Mouse (Mus musculus): Measurements from ENCODE around the gene Prkd2.
A peak's percentile ranks its signal among the peaks of the same experiment; 100 is the strongest.

The Prkd2 gene

DNA sequence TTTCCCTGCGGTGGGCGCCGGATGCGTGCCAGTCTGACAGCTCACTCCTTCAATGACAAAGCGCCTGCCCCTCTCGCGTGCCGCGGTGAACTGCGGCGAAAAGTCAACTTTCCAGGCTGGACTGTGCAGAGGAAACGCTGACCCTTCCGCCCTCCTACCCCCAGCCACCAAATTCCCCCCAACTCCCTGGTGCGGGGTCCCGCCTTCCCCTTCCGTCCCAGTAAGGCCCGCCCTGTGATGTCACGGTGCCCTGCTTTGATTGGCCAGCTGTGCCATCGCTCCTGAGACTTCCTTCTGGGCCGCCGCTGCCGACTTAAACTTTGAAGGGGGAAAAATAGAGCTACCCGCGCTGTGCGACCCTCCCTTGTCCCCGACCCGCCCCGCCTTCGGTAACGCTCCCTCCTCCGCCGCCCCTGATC is at the start of gene Prkd2:
Gene Prkd2 (plus strand): TSS at position 258 of the 419 bp plus-strand sequence.
- DNase-seq, result peak; percentile 92

DNA sequence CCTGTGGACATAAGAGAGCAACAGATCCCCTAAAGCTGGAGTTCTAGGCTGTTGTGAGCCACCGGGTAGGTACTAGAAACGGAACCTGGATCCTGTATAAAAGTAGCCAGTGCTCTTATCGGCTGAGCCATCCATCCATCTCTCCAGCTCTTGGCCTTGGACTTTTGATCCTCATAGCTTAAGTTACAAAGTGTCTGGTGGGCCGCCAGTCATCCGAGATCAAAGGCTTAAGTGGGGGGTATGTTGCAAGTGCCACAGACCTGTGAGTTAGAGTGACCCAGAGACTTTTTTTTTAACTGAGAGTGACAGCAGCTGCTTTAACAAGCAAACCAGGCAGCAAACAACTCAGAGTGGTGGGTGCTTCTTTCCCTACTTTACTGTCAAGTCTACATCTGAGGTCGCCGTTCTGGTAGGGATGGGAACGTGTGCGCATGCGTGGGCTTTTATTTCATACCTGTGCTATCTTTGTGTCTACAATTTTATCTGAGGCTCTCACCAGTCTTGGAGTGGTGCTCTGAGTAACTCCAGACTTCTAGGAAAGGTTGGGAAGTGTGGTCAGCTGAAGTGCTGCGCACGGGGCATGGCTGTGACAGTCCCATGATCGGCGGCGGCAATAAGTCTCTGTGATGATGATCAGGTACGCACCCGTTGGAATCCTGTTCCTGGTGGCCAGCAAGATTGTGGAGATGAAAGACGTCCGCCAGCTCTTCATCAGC is 49.5 kb upstream of the Prkd2 start:
- no peak for DNase-seq

DNA sequence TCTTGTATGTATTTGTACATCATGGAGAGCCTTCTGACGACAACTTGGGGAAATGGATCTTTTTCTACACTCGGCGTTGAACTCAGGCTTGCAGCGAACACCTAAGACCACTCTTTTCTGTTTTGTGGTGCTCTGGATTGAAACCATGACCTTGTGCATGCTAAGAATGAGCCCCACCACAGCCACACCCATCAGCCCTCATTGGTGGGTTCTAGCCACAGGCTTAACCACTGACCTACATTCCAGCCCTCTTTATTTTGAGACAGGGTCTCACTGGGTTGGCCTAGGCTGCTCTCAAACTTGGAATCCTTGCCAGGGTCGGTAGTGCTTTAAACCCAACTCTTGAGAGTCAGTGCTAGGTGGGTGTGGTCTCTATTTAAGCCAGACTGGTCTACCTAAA is 47.8 kb upstream of the Prkd2 start:
- no peak for DNase-seq

DNA sequence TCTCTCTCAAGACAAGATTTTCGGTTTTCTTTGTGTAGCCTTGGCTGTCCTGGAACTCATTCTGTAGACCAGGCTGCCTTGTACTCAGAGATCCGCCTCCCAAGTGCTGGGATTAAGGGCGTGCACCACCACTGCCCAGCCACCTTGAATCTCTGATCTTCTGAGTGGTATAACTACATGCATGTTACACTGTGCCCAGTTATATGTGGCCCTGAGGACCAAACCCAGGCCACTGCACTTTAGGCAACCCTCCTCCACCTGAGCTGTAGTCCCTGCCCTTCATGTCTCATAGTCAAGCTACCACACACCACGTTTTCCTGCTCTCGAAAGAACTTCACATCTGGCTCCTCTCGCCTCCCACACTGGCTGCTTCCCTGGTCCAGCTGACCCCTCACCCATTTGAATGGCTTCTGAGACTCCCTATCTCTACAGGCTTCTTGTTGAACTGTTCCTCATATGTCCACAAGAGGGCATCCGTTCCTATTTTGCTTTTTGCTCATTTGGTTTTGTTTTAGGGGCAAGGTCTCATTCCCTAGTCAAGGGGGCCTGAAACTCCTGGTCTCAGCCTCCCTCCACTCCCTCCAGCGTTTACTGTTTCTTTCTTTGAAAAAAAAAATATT is 38.2 kb upstream of the Prkd2 start:
- peak; percentile 81 for DNase-seq

DNA sequence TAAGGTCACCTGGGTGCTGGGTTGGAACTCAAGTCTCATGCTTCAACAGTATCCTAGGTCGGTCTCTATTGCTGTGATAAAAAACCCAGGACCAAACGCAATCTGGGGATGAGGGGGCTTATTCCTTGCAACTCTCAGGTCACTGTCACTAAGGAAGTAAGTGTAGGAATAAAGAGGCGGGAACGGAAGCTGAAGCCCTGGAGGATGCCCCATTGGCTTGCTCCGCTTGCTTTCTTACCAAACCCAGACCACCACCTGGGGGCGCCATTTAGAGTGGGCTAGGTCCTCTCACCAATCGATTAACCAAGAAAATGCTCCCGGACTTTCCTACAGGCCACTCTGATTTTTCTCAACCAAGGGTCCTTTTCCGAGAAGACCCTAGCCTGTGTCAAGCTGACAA is 34.8 kb upstream of the Prkd2 start:
- DNase-seq, result no peak

DNA sequence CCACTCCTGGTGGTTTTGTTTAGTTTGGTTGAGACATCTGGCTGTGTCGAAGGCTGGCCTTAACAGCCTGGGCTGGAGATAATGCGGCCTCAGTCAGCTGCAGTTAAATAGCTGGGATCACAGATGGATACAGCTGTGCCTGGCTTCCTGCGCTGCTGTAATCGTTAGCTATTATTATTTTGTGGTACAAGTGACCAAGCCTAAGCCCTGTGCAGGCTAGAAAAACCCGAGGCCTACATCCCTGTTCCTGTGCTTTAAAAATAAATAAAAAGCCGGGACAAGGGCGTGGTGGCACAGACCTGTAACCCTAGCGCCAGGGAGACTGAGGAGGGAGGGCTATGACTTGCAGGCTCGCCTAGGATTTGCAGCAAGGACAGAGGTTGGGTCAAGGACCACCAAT is 34.1 kb upstream of the Prkd2 start:
- no peak for DNase-seq

DNA sequence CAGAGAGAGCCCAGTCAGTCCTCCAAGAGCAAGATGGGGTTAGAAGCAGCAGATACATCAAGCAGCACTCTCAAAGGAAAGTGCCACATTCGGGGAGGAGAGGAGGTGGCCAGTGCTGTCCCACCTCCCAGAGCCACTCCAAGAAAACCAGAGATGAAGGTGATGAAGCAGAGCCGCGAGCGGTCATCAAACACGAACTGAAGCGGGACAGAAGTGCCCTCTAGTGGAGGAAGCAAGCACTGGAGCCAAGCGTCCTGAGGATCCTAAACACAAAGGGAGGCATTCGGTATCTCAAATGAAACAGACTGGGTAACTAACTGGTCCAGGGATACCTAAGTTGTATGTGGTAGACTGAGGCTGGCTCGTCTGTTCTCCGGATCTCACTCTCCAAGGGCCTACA is 33.0 kb upstream of the Prkd2 start:
- DNase-seq, result peak; percentile 81

DNA sequence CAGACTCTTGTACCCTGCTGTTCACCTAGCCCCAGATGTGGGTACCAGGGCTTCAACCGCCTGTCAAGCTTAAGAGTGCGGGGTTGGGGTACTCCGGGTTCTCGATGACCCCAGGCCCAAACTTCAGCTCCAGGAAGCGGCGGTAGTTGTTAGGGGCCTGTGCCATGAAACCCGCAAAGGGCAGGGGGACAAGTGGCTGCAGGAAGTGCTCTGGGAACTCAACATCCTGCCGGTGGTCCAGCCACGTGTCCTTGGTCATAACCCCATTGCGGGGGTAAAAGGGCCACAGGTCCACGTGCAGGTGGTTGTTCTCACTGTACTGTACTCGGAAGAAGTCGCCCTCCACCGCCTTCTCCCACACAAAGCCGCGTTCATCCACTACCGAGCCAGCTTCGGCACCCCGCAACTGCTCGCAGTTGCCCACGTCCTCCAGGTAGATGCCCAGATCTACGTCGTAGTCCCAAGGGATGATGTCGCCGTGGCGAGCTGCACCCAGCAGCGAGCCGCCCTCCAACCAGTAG is 32.2 kb upstream of the Prkd2 start:
- DNase-seq, result no peak

DNA sequence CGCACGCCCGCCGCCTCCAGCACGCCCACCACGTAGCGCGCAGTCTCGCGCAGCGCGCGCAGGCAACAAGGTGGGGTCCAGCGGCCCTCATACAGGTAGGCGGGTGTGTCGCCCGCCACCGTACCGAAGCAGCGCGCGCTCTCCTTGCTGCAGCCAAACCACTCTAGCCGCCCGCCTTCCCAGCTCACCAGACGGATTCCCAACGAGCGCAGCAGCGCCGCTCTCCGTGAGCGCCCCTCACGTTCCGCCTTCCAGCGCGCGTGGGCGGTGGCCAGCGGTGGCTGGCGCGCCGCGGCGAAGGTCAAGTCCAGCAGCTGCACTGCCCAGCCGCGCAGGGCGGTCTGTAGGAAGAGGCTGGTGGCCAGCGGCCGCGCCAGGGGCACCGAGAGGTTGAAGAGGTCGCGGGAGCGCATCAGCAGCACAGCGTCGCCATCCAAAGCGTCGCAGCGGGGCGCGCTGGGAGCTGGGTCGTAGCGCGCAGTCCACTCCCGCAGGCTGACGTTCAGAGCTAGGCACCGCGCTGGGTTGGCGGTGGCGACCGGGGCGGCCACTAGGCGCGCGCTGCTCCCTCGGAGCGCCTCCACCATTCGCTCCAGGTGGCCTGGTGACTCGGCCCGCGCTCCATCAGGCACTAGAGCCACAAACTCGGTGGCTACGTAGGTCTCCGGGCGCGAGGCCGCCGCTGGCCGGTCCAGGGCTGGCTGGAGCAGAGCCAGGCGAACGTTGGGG is 31.6 kb upstream of the Prkd2 start:
- peak; percentile 76 for DNase-seq

DNA sequence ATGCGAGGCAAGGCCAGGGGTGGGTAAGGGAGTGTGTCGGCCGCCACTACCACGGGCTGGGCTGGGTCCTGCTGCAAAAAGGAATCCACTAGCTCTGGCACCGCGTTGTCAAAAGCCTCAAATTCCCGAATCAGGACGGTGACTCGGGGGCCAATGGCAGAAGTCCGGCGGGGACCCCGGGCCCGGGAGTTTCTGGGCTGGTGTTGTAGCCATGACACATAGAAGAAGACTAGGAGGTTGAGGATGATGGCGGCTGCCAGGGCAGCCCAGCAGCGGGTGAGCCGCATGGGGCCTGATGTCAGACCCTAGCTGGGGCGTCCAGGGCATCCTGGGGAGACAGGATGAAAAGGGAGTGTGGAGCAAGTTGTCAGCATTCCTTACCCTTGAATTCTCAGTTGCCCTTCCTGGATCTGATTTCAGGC is 31.0 kb upstream of the Prkd2 start:
- no peak for DNase-seq

DNA sequence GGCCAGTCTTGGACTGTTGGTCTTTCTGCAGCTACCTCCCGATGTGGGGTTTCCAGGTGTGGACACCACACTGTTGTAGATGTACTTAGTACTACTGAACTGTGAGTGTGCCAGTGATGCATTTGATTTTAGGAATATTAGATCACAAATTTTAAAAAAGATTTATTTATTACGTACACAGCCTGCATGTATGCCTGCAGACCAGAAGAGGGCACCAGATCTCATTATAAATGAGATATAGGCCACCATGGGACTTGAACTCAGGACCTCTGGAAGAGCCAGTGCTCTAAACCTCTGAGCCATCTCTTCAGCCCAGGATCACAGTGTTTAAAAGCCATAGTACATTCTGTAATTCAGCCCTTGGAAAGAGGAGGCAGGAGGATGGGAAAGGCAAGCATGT is 30.2 kb upstream of the Prkd2 start:
- no peak for DNase-seq

DNA sequence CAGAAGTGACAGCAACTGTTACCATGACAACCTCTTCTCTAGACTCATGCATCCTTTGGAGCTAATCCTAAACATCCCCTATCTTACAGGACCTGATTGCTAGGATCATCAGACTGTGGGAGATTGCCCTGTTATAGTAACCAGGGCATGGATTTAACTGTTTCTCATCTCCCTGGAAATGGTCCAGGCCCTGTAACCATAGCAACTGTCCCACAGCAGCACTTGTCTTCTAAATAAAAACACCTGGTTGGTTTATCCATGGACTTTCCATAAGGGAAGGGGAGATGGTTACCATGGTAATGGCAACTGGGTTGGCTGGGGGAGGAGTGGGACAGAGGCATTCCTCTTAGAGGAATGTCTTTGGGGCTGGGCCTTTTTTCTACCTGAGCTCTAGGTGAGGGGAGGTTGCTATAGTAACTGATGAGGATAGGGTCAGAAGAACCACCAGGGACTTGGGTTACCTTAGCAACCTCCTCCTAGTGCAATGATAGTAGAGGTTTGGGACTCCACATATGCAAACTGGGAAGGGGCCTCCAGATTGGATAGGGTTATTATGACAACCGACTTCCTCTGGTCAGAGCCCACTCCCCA is 27.3 kb upstream of the Prkd2 start, which contains the start of gene Strn4:
Gene Strn4 (plus strand): TSS at position 539 of the 591 bp plus-strand sequence.
- peak; percentile 84 for DNase-seq

DNA sequence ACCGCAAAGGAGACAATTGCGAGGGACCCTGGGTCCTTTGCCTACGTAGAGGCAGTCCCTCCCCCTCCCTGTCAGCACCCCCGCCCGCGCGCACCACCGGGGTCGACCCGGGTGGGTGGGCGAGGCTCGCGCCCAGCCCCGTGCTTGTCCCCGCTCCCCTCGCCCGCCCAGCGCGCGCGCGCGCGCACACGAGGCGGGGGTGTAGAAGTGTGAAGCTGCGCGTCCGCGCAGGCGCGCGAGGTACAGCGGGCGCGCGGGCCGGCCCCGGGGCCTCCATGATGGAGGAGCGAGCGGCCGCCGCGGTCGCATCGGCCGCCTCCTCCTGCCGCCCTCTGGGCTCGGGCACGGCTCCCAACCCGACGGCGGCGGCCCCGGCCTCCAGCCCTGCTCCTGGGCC is 26.6 kb upstream of the Prkd2 start:
- peak; percentile 93 for DNase-seq

DNA sequence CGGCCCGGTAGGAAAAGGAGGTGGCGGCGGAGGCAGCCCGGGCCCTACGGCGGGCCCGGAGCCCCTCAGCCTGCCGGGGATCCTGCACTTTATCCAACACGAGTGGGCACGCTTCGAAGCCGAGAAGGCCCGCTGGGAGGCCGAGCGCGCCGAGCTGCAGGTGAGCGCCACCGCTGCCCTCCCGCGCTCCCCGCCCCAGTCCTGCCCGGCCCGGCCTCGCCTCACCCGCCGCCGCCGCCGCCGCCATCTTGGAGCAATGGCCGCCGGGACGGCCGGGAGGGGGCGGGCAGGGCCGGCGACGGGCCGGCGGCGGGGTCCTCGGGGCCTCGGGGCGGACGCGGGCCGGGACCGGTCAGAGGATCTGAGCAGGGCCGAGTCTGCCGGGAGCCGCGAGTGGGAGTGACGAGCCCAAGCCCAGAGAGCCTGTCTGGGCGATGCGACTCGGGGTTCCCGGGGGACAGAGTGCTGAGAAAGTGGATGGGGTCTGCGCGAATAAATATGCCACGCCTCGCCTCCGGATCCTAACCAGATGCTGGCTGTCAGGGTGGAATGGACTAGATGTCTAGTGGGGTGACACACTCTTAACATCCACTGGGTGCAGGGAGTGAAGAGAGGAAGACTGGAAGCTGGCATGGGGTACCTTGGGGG is 26.1 kb upstream of the Prkd2 start, which contains the start of gene Fkrp:
Gene Fkrp (minus strand): TSS at position 258 of the 648 bp plus-strand sequence.
- DNase-seq, result peak; percentile 60

DNA sequence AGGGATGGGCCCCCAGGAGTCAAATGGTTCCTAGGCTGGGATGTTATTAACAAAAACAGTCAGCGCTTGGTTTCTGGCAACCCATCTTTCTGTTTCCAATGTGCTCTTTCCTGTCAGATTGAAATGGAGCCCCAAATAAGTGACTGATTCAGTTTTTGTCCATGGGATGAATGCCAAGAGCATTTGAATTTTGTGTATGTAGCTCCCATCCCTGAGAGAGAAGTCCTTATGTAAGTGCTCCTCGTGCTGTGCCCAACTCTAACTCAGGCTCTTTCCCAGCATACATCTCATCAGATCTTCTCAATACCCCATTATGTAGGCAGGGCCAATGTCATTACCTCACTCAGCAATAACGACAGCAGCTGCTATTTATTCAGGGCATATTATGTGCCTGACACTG is 25.0 kb upstream of the Prkd2 start:
- no peak for DNase-seq

DNA sequence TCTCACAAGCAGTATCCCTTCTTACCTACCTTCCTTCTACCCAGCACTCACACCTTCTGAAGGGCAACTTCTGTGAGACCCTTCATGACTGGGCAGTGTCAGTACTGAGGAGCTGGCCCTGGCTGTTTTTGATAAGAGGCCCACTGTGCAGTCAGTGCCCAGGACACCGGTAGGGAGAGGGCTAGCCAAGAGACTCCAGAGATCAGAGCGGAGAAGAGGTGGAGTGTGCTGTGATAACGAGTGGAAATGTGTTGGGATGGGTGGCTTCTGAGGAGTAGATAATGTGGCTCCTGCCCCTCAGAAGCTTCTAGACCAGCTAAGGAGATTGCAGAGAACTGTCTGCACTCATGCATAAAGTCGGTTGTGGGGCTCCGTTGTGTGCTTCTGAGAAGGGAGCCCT is 22.9 kb upstream of the Prkd2 start:
- DNase-seq, result no peak

DNA sequence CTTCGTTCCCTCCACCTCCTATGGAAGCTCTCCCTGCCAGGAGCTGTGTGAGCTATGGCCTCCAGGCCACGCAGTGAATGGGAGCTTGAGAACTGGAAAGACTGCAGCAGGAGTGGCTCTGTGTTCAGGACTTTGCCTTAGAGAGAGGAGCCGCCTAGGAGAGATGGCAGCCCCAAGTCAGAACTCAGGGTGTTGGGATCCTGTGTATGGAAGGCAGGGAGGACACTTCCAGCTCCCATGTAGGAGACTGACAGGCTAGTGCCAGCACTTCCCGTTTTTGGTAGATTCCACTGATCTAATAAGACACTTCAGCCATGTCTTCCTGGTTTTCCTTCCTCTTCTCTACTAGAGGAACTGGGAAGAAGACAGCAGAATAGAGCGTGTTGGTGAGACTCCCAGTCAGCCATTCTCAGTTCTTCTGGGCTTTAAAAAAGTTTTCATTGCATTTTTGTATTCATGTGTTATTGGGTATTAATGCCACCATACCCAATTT is 22.4 kb upstream of the Prkd2 start:
- no peak for DNase-seq

DNA sequence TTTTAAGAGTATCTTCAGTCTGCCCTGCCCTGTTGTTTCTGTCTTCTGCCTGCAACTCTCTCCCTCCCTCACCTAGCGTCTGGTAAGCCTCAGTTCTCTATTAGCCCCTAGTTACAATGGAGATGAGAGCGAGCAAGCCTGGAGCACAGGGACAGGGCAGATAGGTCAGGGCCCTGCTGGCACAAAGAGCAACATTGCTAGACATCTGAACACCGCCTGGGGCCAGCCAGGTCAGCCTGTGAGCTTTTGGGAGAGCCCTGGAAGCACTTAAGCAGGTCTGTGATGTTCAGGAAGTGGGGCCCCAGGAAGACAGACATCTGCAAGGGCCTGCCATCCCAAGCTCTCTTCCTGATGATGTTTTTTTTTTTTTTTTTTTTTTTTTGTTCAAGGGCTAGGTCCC is 21.6 kb upstream of the Prkd2 start:
- DNase-seq, result no peak

DNA sequence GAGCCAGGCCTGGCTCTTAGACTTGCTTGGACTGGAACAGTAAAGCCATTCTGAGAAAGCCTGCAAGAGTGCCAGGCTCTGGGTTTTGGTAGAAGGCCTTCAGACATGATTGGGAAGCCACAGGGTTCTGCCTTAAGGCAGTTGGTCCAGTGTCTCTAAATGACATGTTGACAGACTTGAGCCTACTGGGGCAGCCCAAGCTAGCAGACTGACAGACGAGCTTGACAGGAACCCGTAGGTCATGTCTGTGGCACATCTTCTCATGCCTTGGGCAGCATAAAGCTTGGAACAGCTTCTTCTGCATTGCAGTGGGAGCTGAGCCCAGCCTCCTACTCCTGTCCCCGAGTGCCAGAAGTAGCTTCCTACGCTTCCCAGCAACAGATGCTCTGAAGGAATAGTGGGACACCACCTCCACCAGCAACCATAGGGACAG is 21.0 kb upstream of the Prkd2 start:
- no peak for DNase-seq

DNA sequence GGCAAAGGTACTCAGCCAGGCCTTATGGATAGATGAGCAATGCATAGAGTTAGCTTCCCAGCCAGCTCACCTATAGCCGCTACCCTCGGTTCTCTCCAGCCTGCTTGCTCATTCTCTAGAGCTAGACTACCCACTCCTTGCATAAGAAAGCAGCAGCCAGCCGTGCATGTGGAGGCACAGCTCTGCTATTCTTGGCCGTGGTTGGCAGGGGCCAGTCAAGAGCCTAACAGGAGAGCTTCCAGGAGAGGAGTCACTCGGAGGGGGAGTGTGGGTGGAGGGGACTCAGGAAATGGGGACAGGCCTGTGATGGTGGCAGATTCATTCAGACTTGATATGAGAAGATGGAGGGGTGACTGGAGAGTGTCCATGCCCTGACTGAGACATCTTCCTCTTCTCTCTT is 19.0 kb upstream of the Prkd2 start:
- no peak for DNase-seq

DNA sequence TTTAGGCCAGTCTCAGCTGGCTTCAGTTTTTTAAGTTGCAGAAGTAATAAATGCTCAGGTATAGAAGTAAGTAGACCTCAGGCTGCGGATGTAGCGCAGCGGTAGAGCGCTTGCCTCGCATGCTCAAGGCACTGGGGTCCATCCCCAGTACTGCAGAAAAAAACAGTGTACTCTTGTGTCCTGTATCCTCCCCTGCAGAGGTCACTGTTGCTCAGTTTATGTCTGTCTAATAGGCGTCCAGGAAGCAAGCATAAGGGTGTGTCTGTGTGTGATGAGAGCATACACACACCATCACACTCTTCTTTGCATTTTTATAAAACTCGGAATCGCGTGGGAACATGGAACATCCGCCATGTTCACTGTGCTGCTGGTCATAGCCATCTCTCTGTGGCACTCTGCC is 16.9 kb upstream of the Prkd2 start:
- no peak for DNase-seq

DNA sequence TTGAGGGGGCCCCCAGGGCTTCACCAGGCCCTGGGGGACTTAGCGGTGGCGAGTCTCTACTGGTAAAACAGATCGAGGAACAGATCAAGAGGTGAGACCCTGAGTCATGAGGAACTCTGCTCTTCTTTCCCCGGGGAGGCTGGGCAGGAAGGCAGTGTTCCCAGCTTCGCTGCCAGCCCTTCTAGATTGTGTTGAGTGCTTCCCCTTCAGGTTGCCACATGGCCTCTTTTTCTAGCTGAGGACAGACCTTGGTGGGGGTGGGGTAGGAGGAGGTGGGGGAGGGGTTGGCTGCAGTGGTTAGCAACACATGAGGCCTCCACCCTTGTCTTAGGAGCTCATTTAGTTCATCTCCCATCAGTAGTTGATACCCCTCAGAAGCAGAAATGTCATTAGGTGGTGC is 16.1 kb upstream of the Prkd2 start:
- no peak for DNase-seq

DNA sequence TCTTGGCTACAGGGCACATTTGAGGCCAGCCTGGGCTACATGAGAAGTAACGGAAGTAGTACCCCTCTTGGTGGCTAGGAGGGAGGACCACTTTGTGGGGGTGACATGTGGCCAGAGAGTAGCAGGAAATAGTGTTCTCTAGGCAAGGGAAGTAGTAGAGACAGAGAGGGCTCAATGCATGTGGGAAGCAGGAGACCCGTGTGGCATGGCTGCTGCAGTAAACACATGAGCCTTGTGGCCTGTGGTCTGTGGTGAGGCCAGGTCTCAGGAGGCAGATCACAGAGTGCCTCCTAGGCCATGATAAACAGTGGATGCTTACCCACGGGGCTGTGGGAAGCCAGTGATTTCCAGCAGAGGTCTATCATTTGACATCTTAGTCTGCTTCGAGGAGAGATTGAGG is 15.4 kb upstream of the Prkd2 start:
- no peak for DNase-seq

All from retina, postnatal 1 day (tissue).